Mouse (Mus musculus) hindbrain, embryonic 14.5 days (tissue): Measurements from ENCODE around the gene Gcnt3. TPM values are rescaled to one million over a fixed set of nuclear protein-coding genes. Genes with fewer than 3 reads are reported as not detected.

ENCODE experiments used
- ATAC-seq: fragments of 200-750 bp; cut with Nextera tagmentation; 2 replicates; pipeline ENCODE4 v1.8.0; 2017; ENCODE audit warnings: moderate number of reproducible peaks, mild to moderate bottlenecking, moderate TSS enrichment, moderate library complexity; ENCODE audit not compliant: low FRiP score
- DNase-seq: peaks from one replicate; pipeline ENCODE4 v3.0.0-alpha.2; 2015; ENCODE audit warnings: low spot score
- H3K27ac ChIP-seq: fragments of 300-500 bp; sonication (generic); 2 replicates; pipeline ENCODE4 v1.5.1; 2014; ENCODE audit warnings: mild to moderate bottlenecking, moderate library complexity
- H3K27me3 ChIP-seq: fragments of 300-500 bp; sonication (generic); 2 replicates; pipeline ENCODE4 v1.6.1; 2014; ENCODE audit warnings: mild to moderate bottlenecking, low read length, mixed read lengths; ENCODE audit not compliant: control insufficient read depth, insufficient read depth
- H3K36me3 ChIP-seq: fragments of 300-500 bp; sonication (generic); replicated peaks from 2 replicates; pipeline ENCODE4 v1.6.1; 2014; ENCODE audit not compliant: control insufficient read depth, insufficient read depth
- H3K4me1 ChIP-seq: fragments of 300-500 bp; sonication (generic); replicated peaks from 2 replicates; pipeline ENCODE4 v1.6.1; 2014; ENCODE audit warnings: antibody characterized with exemption, low read length, mixed read lengths; ENCODE audit not compliant: control insufficient read depth, insufficient read depth
- H3K4me2 ChIP-seq: fragments of 300-500 bp; sonication (generic); replicated peaks from 2 replicates; pipeline ENCODE4 v1.6.1; 2014; ENCODE audit warnings: mild to moderate bottlenecking, moderate library complexity
- H3K4me3 ChIP-seq: fragments of 300-500 bp; sonication (generic); replicated peaks from 2 replicates; pipeline ENCODE4 v1.5.1; 2014; ENCODE audit warnings: mild to moderate bottlenecking, low read length
- H3K9ac ChIP-seq: fragments of 300-500 bp; sonication (generic); 2 replicates; pipeline ENCODE4 v1.6.1; 2014
- H3K9me3 ChIP-seq: fragments of 300-500 bp; sonication (generic); 2 replicates; pipeline ENCODE4 v1.6.1; 2016; ENCODE audit warnings: low read length; ENCODE audit not compliant: control insufficient read depth
- WGBS: fragments of 180-500 bp; shearing (Covaris S2); extraction: QIAGEN DNeasy Blood & Tissue Kit; methylation state at CpG from one replicate; pipeline ENCODE4 v1.1.7; 2014; 5-methylcytosine and 5-hydroxymethylcytosine counted together
- polyA plus RNA-seq: library from polyadenylated mRNA; unstranded; fragments of >200 nt; fragmentation: Nextera tagmentation; extraction: Ambion mirVana; gene quantifications from 2 replicates; pipeline ENCODE4 v1.2.1, GENCODE M21; 2014

Gcnt3 gene
- polyA plus RNA-seq, 1 experiment from 2014 or later, result not detected

- H3K4me2 ChIP-seq, result no peak overlapping the region
- H3K27me3 ChIP-seq, result no peaks in the 10 kb centered on the region
- no peaks in the 10 kb centered on the region for H3K4me1 ChIP-seq
- H3K9me3 ChIP-seq, result no peaks in the 10 kb centered on the region
- no peak for DNase-seq
- H3K4me3 ChIP-seq, result no peak overlapping the region
- 59% methylated on average over 5 of the region's 5 CpGs for WGBS
- H3K36me3 ChIP-seq, result no peaks in the 10 kb centered on the region
- H3K27ac ChIP-seq, result no peak overlapping the region
- ATAC-seq, result no peak
- no peak overlapping the region for H3K9ac ChIP-seq
Measured at GRCm38 (mm10) chr9:70048280-70048679, 10.4 kb upstream of the Gcnt3 start.

- H3K4me3 ChIP-seq, result no peak overlapping the region
- no peaks in the 10 kb centered on the region for H3K27me3 ChIP-seq
- no peak overlapping the region for H3K9ac ChIP-seq
- ATAC-seq (no peak), DNase-seq (no peak)
- H3K9me3 ChIP-seq, result no peaks in the 10 kb centered on the region
- 68% methylated on average over 3 of the region's 3 CpGs for WGBS
- no peak overlapping the region for H3K4me2 ChIP-seq
- no peaks in the 10 kb centered on the region for H3K36me3 ChIP-seq
- H3K4me1 ChIP-seq, result no peaks in the 10 kb centered on the region
- H3K27ac ChIP-seq, result no peak overlapping the region
Measured at GRCm38 (mm10) chr9:70047839-70048238, 10.0 kb upstream of the Gcnt3 start.

DNA sequence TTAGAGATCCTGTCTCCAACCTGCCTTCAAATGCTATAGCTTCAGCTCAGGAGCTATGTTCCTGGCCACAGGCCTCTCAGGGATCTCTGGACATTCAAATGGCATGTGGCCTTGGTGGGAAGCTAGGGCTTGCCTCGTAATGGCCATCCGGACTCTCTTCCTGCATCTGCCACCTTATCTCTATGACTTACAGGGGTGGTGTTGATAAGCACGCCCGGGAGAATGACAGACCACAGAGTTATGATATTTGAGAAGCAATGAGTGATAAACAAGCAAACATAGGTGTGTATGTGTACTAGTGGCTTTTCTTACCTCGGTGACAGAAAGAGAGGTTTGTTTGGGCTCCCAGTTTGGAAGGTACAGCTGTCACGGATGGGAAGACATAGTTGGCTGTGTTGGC is 8.4 kb upstream of the Gcnt3 start:
- Histone ChIP-seq H3K27me3 (no peaks in the 10 kb centered on the region), H3K27ac (no peak overlapping the region), H3K4me1 (no peaks in the 10 kb centered on the region), H3K9ac (no peak overlapping the region), H3K4me3 (no peak overlapping the region), H3K4me2 (no peak overlapping the region), H3K9me3 (no peaks in the 10 kb centered on the region), H3K36me3 (no peaks in the 10 kb centered on the region)
- ATAC-seq, result no peak
- DNase-seq, result no peak
- 96% methylated on average over 6 of the region's 6 CpGs for WGBS

DNA sequence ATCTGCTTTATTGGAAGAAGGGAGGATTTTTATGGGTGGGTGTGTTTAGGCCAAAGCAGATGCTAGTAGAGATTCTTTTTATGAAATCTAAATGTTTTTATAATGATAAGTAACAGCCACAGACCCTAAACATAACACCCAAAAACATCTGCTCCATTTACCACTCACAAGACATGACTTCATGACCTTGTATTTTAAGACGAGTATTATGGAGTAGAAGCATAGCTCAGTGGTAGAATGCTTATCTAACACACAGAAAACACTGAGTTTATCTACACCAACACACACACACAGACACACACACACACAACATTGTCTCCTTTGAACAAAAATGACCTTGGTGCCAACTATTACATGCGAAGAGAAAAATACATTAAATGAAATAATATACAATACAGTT is 7.0 kb upstream of the Gcnt3 start:
- 83% methylated on average over 2 of the region's 2 CpGs for WGBS
- Histone ChIP-seq H3K9ac (no peak overlapping the region), H3K9me3 (no peaks in the 10 kb centered on the region), H3K27me3 (no peaks in the 10 kb centered on the region), H3K4me3 (no peak overlapping the region), H3K36me3 (no peaks in the 10 kb centered on the region), H3K27ac (no peak overlapping the region), H3K4me1 (no peaks in the 10 kb centered on the region), H3K4me2 (no peak overlapping the region)
- DNase-seq (no peak), ATAC-seq (no peak)

GRCm38 (mm10) chr9:70042935-70043334 is 5.0 kb upstream of the Gcnt3 start:
- no peak for ATAC-seq
- no peak for DNase-seq
- 64% methylated on average over 1 of the region's 1 CpGs for WGBS
- no peak overlapping the region for H3K4me3 ChIP-seq
- H3K9ac ChIP-seq, result no peak overlapping the region
- no peaks in the 10 kb centered on the region for H3K27me3 ChIP-seq
- no peak overlapping the region for H3K27ac ChIP-seq
- H3K9me3 ChIP-seq, result no peaks in the 10 kb centered on the region
- no peak overlapping the region for H3K4me2 ChIP-seq
- no peaks in the 10 kb centered on the region for H3K4me1 ChIP-seq
- H3K36me3 ChIP-seq, result no peaks in the 10 kb centered on the region

GRCm38 (mm10) chr9:70042137-70042536 is 4.2 kb upstream of the Gcnt3 start:
- H3K4me1 ChIP-seq, result no peaks in the 10 kb centered on the region
- H3K4me2 ChIP-seq, result no peak overlapping the region
- H3K4me3 ChIP-seq, result no peak overlapping the region
- H3K36me3 ChIP-seq, result no peaks in the 10 kb centered on the region
- no peaks in the 10 kb centered on the region for H3K9me3 ChIP-seq
- no peaks in the 10 kb centered on the region for H3K27me3 ChIP-seq
- H3K9ac ChIP-seq, result no peak overlapping the region
- no peak overlapping the region for H3K27ac ChIP-seq
- no peak for ATAC-seq
- DNase-seq, result no peak
- WGBS, result 88% methylated on average over 4 of the region's 4 CpGs

DNA sequence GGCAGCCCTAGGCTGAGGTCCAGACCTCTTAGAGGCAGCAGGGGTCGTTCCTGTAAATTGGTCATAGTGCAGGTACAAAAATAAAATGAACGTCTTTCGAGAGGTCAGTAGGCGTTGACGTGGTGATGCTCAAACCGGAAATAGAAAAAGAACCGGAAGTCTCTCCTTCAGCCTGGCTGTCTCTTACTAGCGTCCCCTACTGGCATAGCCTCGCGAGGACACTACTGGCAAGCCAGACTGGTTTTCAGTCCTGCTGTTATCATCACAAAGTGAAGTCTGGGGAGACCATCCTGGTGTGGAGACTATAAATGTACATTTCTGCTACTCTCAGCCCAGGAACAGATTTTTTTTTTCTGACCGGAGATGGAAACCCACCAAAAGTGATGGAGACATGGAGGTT is 2.7 kb upstream of the Gcnt3 start:
- DNase-seq (no peak), ATAC-seq (no peak)
- Histone ChIP-seq H3K27ac (no peak overlapping the region), H3K36me3 (no peaks in the 10 kb centered on the region), H3K27me3 (no peaks in the 10 kb centered on the region), H3K4me1 (no peaks in the 10 kb centered on the region), H3K9me3 (no peaks in the 10 kb centered on the region), H3K4me2 (no peak overlapping the region), H3K9ac (no peak overlapping the region), H3K4me3 (no peak overlapping the region)
- WGBS, result 85% methylated on average over 11 of the region's 11 CpGs

- 87% methylated on average over 6 of the region's 6 CpGs for WGBS
- ATAC-seq, result no peak
Measured at GRCm38 (mm10) chr9:70039597-70040385, 1.9 kb upstream of the Gcnt3 start.

DNA sequence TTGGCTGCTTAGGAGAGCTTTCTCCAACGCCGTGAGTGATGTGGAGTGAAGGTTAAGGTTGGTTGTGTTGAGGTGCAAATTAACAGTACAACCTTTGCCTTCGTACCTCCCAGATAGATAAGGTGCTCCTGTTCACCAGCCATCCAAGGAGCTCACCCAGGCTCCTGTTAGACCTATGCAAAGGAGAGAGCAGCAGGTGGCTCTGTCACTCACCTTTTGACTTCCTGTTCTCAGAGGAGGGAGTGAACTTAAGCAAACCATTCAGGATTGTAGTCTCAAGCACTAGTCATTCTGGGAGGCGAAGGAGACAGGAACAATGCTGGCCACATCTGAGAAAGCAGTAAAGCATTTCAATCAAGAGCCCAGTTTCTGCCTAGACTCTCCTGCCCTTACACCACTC is 1.2 kb downstream of the Gcnt3 start:
- no peak overlapping the region for H3K4me2 ChIP-seq
- ATAC-seq (no peak), DNase-seq (no peak)
- no peaks in the 10 kb centered on the region for H3K27me3 ChIP-seq
- no peaks in the 10 kb centered on the region for H3K36me3 ChIP-seq
- no peaks in the 10 kb centered on the region for H3K4me1 ChIP-seq
- no peak overlapping the region for H3K27ac ChIP-seq
- H3K4me3 ChIP-seq, result no peak overlapping the region
- H3K9ac ChIP-seq, result no peak overlapping the region
- WGBS, result 75% methylated on average over 4 of the region's 4 CpGs
- H3K9me3 ChIP-seq, result no peaks in the 10 kb centered on the region

More at GRCm38 (mm10) chr9:70039597-70040385, 1.9 kb upstream of the Gcnt3 start:
- Histone ChIP-seq H3K27ac (no peak overlapping the region), H3K9ac (no peak overlapping the region), H3K4me1 (no peaks in the 10 kb centered on the region), H3K4me3 (no peak overlapping the region), H3K9me3 (no peaks in the 10 kb centered on the region), H3K36me3 (no peaks in the 10 kb centered on the region), H3K27me3 (no peaks in the 10 kb centered on the region), H3K4me2 (no peak overlapping the region)
- no peak for DNase-seq

- Histone ChIP-seq H3K4me1 (no peaks in the 10 kb centered on the region), H3K27me3 (no peaks in the 10 kb centered on the region), H3K9ac (no peak overlapping the region), H3K4me3 (no peak overlapping the region), H3K4me2 (no peak overlapping the region), H3K9me3 (no peaks in the 10 kb centered on the region), H3K27ac (no peak overlapping the region), H3K36me3 (no peaks in the 10 kb centered on the region)
- ATAC-seq (no peak), DNase-seq (no peak)
- WGBS, result 94% methylated on average over 7 of the region's 7 CpGs
Measured at GRCm38 (mm10) chr9:70034702-70035101, 3.2 kb downstream of the Gcnt3 start.
